Mouse (Mus musculus): ENCODE results near the gene Ttc27. TPM values are rescaled to one million over a fixed set of nuclear protein-coding genes. Genes with fewer than 3 reads are reported as not detected.

Gene Ttc27
- total and polyA plus RNA-seq, 3 experiments, result 52.9 to 92.9 (median 70.3) TPM

- TF ChIP-seq CHD1 (IDR thresholded peaks at IDR 0.05; ENCODE audit: low read depth, low read length), result no peak
- H3K4me1 ChIP-seq (ENCODE audit: control insufficient read depth in 1 of 2, insufficient read depth in 2 of 2), result no peaks in the 10 kb centered on the region
- H3K27me3 ChIP-seq (replicated peaks), result no peaks in the 10 kb centered on the region
- no peaks in the 10 kb centered on the region for H3K9me3 ChIP-seq (replicated peaks; ENCODE audit: low read length)
- H3K4me2 ChIP-seq (ENCODE audit: insufficient read depth, low read depth, poor library complexity, severe bottlenecking), result no peak overlapping the region
- no peaks in the 10 kb centered on the region for H3K79me2 ChIP-seq (replicated peaks; ENCODE audit: control insufficient read depth, extremely low read depth, insufficient read depth, poor library complexity, severe bottlenecking)
- no peak overlapping the region for H3K4me3 ChIP-seq (replicated peaks in 1 of 3; ENCODE audit: low read depth in 2 of 3, low read length in 2 of 3, poor library complexity in 1 of 3)
- peaks cover 16 to 39% of the 10 kb centered on the region in 2 experiments for H3K36me3 ChIP-seq (replicated peaks in 1 of 2; ENCODE audit: control insufficient read depth in 1 of 2, insufficient read depth in 1 of 2, low read length in 1 of 2)
- no peak overlapping the region for H3K9ac ChIP-seq (ENCODE audit: insufficient read depth, low read depth)
- DNase-seq (ENCODE audit: extremely low read depth), result no peak
- no peak overlapping the region for H3K27ac ChIP-seq (ENCODE audit: insufficient read depth, low read depth)
- in situ Hi-C loops (cut with MboI; ENCODE audit: low pct_ligation_motif_present, low pct_unique_long_range_greater_than_20kb, low sequenced_read_pairs) (no loop called here), dilution Hi-C loops (cut with MboI; ENCODE audit: extremely low pct_ligation_motif_present, extremely low pct_unique_long_range_greater_than_20kb, low sequenced_read_pairs) (no loop called here)
Observed at GRCm38 (mm10) chr17:74705480-74705879, 12.1 kb upstream of the Ttc27 start.

DNA sequence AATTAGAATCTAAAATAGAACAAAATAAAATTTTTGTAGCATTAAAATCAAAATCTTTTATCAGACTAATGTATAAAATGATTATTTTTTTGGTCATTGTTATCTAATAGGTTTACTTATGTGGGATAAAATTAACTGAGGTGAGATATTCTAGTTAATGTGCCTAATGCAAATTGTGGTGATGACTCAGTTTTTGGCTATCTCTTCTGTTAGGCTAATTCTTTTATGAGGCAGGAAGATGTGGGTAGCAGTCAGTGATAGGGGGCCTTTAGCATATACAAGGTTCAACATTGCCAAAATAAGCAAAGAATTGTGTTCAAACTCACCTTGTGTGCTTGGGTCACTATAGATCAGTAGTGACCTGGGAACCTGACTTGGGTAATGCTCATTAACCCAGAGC is 10.9 kb upstream of the Ttc27 start:
- in situ Hi-C loops (cut with MboI; ENCODE audit: low pct_ligation_motif_present, low pct_unique_long_range_greater_than_20kb, low sequenced_read_pairs) (no loop called here), dilution Hi-C loops (cut with MboI; ENCODE audit: extremely low pct_ligation_motif_present, extremely low pct_unique_long_range_greater_than_20kb, low sequenced_read_pairs) (no loop called here)
- no peaks in the 10 kb centered on the region for H3K9me3 ChIP-seq (replicated peaks; ENCODE audit: low read length)
- peaks cover 13 to 30% of the 10 kb centered on the region in 2 experiments for H3K36me3 ChIP-seq (replicated peaks in 1 of 2; ENCODE audit: control insufficient read depth in 1 of 2, insufficient read depth in 1 of 2, low read length in 1 of 2)
- H3K9ac ChIP-seq (ENCODE audit: insufficient read depth, low read depth), result no peak overlapping the region
- H3K79me2 ChIP-seq (replicated peaks; ENCODE audit: control insufficient read depth, extremely low read depth, insufficient read depth, poor library complexity, severe bottlenecking), result no peaks in the 10 kb centered on the region
- H3K4me1 ChIP-seq (ENCODE audit: control insufficient read depth in 1 of 2, insufficient read depth in 2 of 2), result no peaks in the 10 kb centered on the region
- TF ChIP-seq MYC (IDR thresholded peaks at IDR 0.05; ENCODE audit: low read depth, low read length) (no peak), JUN (IDR thresholded peaks at IDR 0.05; ENCODE audit: insufficient read depth, low read depth, low read length) (no peak), SIN3A (IDR thresholded peaks at IDR 0.05; ENCODE audit: low read length) (no peak), RAD21 (IDR thresholded peaks at IDR 0.05; ENCODE audit: low read depth, low read length) (no peak), ZC3H11A (IDR thresholded peaks at IDR 0.05; ENCODE audit: low read depth, low read length) (no peak), ETS1 (conservative IDR thresholded peaks at IDR 0.05; ENCODE audit: low read depth, low read length) (no peak), POLR2AphosphoS2 (IDR thresholded peaks at IDR 0.05; ENCODE audit: low read depth, low read length) (no peak), TCF12 (IDR thresholded peaks at IDR 0.05; ENCODE audit: low read depth, low read length) (no peak), RCOR1 (conservative IDR thresholded peaks at IDR 0.05; ENCODE audit: low read depth, low read length) (no peak), MAZ (IDR thresholded peaks at IDR 0.05; ENCODE audit: low read depth, low read length) (no peak), ZKSCAN1 (IDR thresholded peaks at IDR 0.05; ENCODE audit: borderline replicate concordance, low read depth, low read length) (no peak), E2F4 (IDR thresholded peaks at IDR 0.05; ENCODE audit: insufficient replicate concordance, low read depth, low read length) (no peak), CHD2 (IDR thresholded peaks at IDR 0.05; ENCODE audit: low read length) (no peak), USF1 (IDR thresholded peaks at IDR 0.05; ENCODE audit: low read depth, low read length) (no peak), GABPA (IDR thresholded peaks at IDR 0.05; ENCODE audit: insufficient replicate concordance, low read depth, low read length) (no peak), KAT2A (IDR thresholded peaks at IDR 0.05; ENCODE audit: insufficient replicate concordance, low read length) (no peak), MAFK (IDR thresholded peaks at IDR 0.05; ENCODE audit: insufficient replicate concordance, low read length) (no peak), TBP (conservative IDR thresholded peaks at IDR 0.05; ENCODE audit: low read depth, low read length) (no peak)
- no peak overlapping the region for H3K4me3 ChIP-seq (replicated peaks in 1 of 3; ENCODE audit: low read depth in 2 of 3, low read length in 2 of 3, poor library complexity in 1 of 3)
- H3K4me2 ChIP-seq (ENCODE audit: insufficient read depth, low read depth, poor library complexity, severe bottlenecking), result no peak overlapping the region
- H3K27me3 ChIP-seq (replicated peaks), result no peaks in the 10 kb centered on the region
- H3K27ac ChIP-seq (ENCODE audit: insufficient read depth, low read depth), result no peak overlapping the region
- DNase-seq (ENCODE audit: extremely low read depth), result no peak

Measured in CH12.LX (cell line).